Mouse (Mus musculus) cerebellum, adult 2 months (tissue): Measurements from ENCODE around the gene Nppa. TPM values are rescaled to one million over a fixed set of nuclear protein-coding genes. Genes with fewer than 3 reads are reported as not detected.

Experiments used
- DNase-seq, 2 experiments: peaks; one replicate each; pipeline ENCODE4 v3.0.0; 2021
- H3K27ac ChIP-seq: fragments of 200-500 bp; 2 replicates; pipeline ENCODE4 v1.5.1; 2012; ENCODE audit warnings: low read length, control low read depth, inconsistent platforms; ENCODE audit not compliant: insufficient read depth
- H3K27me3 ChIP-seq: fragments of 200-500 bp; 2 replicates; pipeline ENCODE4 v1.6.1; 2012; ENCODE audit warnings: inconsistent platforms, mild to moderate bottlenecking, low read length, moderate library complexity; ENCODE audit not compliant: control insufficient read depth, insufficient read depth
- H3K4me1 ChIP-seq: fragments of 200-500 bp; 2 replicates; pipeline ENCODE4 v1.6.1; 2011; ENCODE audit warnings: low read length; ENCODE audit not compliant: control insufficient read depth, insufficient read depth
- H3K4me3 ChIP-seq: fragments of 200-500 bp; replicated peaks from 2 replicates; pipeline ENCODE3; 2011; ENCODE audit warnings: mild to moderate bottlenecking, low read depth, low read length, control low read depth; ENCODE audit not compliant: insufficient read depth
- CTCF ChIP-seq: fragments of 200-500 bp; IDR thresholded peaks from 2 replicates; pipeline ENCODE4 v1.5.1; 2011; ENCODE audit warnings: low read depth, mild to moderate bottlenecking, control low read depth, low read length, moderate library complexity, borderline replicate concordance; ENCODE audit not compliant: insufficient read depth
- POLR2A ChIP-seq: fragments of 200-500 bp; IDR thresholded peaks from 2 replicates; pipeline ENCODE4 v1.6.1; 2011; ENCODE audit warnings: low read length, control low read depth, borderline replicate concordance; ENCODE audit not compliant: insufficient read depth
- whole genome bisulfite sequencing: fragments of 180-500 bp; shearing (Covaris S2); methylation state at CpG from one replicate; pipeline ENCODE4 v1.1.7; 2018; 5-methylcytosine and 5-hydroxymethylcytosine counted together
- polyA plus RNA-seq: library from polyadenylated mRNA; depleted of rRNA; stranded (reverse); fragments of >200 nt; gene quantifications from 2 replicates; pipeline ENCODE4 v1.2.3, GENCODE M21; 2012

The Nppa gene
- polyA plus RNA-seq, 1 experiment, result not detected

- no peaks in the 10 kb centered on the region for H3K4me1 ChIP-seq
- no peak for DNase-seq
- no peak for TF ChIP-seq POLR2A
- no peak for TF ChIP-seq CTCF
- no peaks in the 10 kb centered on the region for H3K27me3 ChIP-seq
- H3K4me3 ChIP-seq, result no peak overlapping the region
- no peak overlapping the region for H3K27ac ChIP-seq
- WGBS, result 55% methylated on average over 17 of the region's 17 CpGs
Measured at GRCm38 (mm10) chr4:148001013-148001789, 679 bp downstream of the Nppa start.

- DNase-seq, result no peak
- WGBS, result 31% methylated on average over 8 of the region's 8 CpGs
- Histone ChIP-seq H3K4me1 (no peaks in the 10 kb centered on the region), H3K27me3 (no peaks in the 10 kb centered on the region), H3K4me3 (no peak overlapping the region), H3K27ac (no peak overlapping the region)
- TF ChIP-seq POLR2A (no peak), CTCF (no peak)
Measured at GRCm38 (mm10) chr4:148001866-148002265, 1.3 kb downstream of the Nppa start.

- 77% methylated on average over 7 of the region's 7 CpGs for WGBS
Measured at GRCm38 (mm10) chr4:148004361-148004760, 3.8 kb downstream of the Nppa start.

GRCm38 (mm10) chr4:148008412-148008811 lies 7.9 kb downstream of the Nppa start:
- TF ChIP-seq CTCF, result peak; percentile 63
- TF ChIP-seq POLR2A, result no peak
- Histone ChIP-seq H3K4me1 (no peaks in the 10 kb centered on the region), H3K27me3 (no peaks in the 10 kb centered on the region), H3K4me3 (no peak overlapping the region), H3K27ac (no peak overlapping the region)
- DNase-seq, result peak; percentile 28 to 33
- WGBS, result 56% methylated on average over 4 of the region's 4 CpGs

More at GRCm38 (mm10) chr4:148004361-148004760, 3.8 kb downstream of the Nppa start:
- Histone ChIP-seq H3K27me3 (no peaks in the 10 kb centered on the region), H3K27ac (no peak overlapping the region), H3K4me1 (no peaks in the 10 kb centered on the region), H3K4me3 (no peak overlapping the region)
- TF ChIP-seq POLR2A (no peak), CTCF (no peak)
- no peak for DNase-seq

- H3K27me3 ChIP-seq, result no peaks in the 10 kb centered on the region
- H3K27ac ChIP-seq, result no peak overlapping the region
- no peak overlapping the region for H3K4me3 ChIP-seq
- TF ChIP-seq POLR2A (no peak), CTCF (no peak)
- no peaks in the 10 kb centered on the region for H3K4me1 ChIP-seq
- WGBS, result 94% methylated on average over 2 of the region's 2 CpGs
- no peak for DNase-seq
Measured at GRCm38 (mm10) chr4:148009641-148010040, 9.1 kb downstream of the Nppa start.

- no peak for DNase-seq
- H3K27ac ChIP-seq, result no peak overlapping the region
- H3K4me1 ChIP-seq, result no peaks in the 10 kb centered on the region
- TF ChIP-seq CTCF (no peak), POLR2A (no peak)
- no peaks in the 10 kb centered on the region for H3K27me3 ChIP-seq
- H3K4me3 ChIP-seq, result no peak overlapping the region
- WGBS, result 73% methylated on average over 3 of the region's 3 CpGs
Measured at GRCm38 (mm10) chr4:148011332-148011731, 10.8 kb downstream of the Nppa start.

- no peaks in the 10 kb centered on the region for H3K4me1 ChIP-seq
- H3K4me3 ChIP-seq, result no peak overlapping the region
- no peak for TF ChIP-seq POLR2A
- TF ChIP-seq CTCF, result no peak
- DNase-seq, result no peak
- 90% methylated on average over 4 of the region's 4 CpGs for WGBS
- H3K27me3 ChIP-seq, result no peaks in the 10 kb centered on the region
- no peak overlapping the region for H3K27ac ChIP-seq
Measured at GRCm38 (mm10) chr4:148012216-148012615, 11.7 kb downstream of the Nppa start.

- H3K4me3 ChIP-seq, result no peak overlapping the region
- H3K4me1 ChIP-seq, result no peaks in the 10 kb centered on the region
- 80% methylated on average over 10 of the region's 10 CpGs for WGBS
- DNase-seq, result no peak
- H3K27me3 ChIP-seq, result no peaks in the 10 kb centered on the region
- no peak overlapping the region for H3K27ac ChIP-seq
- peak; percentile 49 for TF ChIP-seq CTCF
- no peak for TF ChIP-seq POLR2A
Measured at GRCm38 (mm10) chr4:148015418-148015817, 14.9 kb downstream of the Nppa start.
